Mouse (Mus musculus) induced T-regulatory cell, adult 2 months (primary cell): ENCODE data around the gene Ssx9.
"Not testable (repeated sequence)": the region's sequence is repeated elsewhere in the genome, so short reads cannot be mapped to it uniquely, and the experiment has no call there.

ENCODE experiments used
- DNase-seq: peaks from one replicate; pipeline ENCODE4 v3.0.0-alpha.2; 2012; ENCODE audit warnings: low read depth

Gene Ssx9

DNA sequence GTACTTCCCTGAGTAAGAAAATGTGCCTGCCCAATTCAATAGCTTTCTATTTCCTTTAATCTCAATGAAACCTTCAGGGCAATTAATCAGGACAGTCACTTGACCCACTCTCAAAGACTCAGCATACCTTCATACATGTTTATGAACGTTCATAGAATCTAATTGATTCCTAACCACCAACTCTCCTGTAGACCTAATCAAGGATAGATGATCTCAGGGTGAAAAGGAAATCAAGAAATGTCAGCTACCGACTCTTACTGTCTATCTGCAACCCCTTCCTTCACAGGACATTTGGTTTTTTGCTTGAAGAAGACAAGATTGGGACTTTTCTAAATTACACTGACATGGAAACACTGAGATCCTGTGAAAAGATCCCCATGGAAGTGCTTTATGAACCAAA is at the start of gene Ssx9:
TSS of gene Ssx9 (plus strand) at position 301 of the 400 bp plus-strand sequence.
- not testable (repeated sequence) for DNase-seq

GRCm38 (mm10) chrX:8732907-8733306 is 15.3 kb upstream of the Ssx9 start:
- peak; percentile 15 for DNase-seq

DNA sequence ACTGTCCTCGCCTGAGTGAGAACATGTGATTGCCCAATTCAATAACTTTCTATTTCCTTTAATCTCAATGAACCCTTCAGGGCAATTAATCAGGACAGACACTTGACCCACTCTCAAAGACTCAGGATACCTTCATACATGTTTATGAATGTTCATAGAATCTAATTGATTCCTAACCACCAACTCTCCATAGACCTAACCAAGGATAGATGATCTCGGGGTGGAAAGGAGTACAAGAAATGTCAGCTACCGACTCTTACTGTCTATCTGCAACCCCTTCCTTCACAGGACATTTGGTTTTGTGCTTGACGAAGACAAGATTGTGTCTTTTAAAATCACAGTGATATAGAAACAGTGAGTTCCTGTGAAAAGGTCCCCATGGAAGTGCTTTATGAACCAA is 55.2 kb downstream of the Ssx9 start, which contains the start of gene Ssxb5:
TSS of gene Ssxb5 (plus strand) at position 301 of the 400 bp plus-strand sequence.
- DNase-seq = not testable (repeated sequence)
